Mouse (Mus musculus) lung, postnatal 0 days (tissue): ENCODE measurements around the gene Dusp1. TPM values are rescaled to one million over a fixed set of nuclear protein-coding genes. Genes with fewer than 3 reads are reported as not detected.

Experiments used
- ATAC-seq: fragments of 200-750 bp; cut with Nextera tagmentation; 2 replicates; pipeline ENCODE4 v1.8.0; 2017; ENCODE audit warnings: moderate library complexity
- DNase-seq: peaks from one replicate; pipeline ENCODE4 v3.0.0-alpha.2; 2016; ENCODE audit warnings: low spot score
- H3K27ac ChIP-seq: fragments of 300-500 bp; sonication (generic); 2 replicates; pipeline ENCODE4 v1.5.1; 2014; ENCODE audit warnings: antibody characterized with exemption, mild to moderate bottlenecking, low read length, mixed read lengths
- H3K27me3 ChIP-seq: fragments of 300-500 bp; sonication (generic); replicated peaks from 2 replicates; pipeline ENCODE4 v1.6.1; 2014; ENCODE audit warnings: low read length, mixed read lengths; ENCODE audit not compliant: insufficient read depth
- H3K36me3 ChIP-seq: fragments of 300-500 bp; sonication (generic); 2 replicates; pipeline ENCODE4 v1.6.1; 2014; ENCODE audit warnings: low read length, mixed read lengths; ENCODE audit not compliant: insufficient read depth
- H3K4me1 ChIP-seq: fragments of 300-500 bp; sonication (generic); 2 replicates; pipeline ENCODE4 v1.6.1; 2014; ENCODE audit warnings: antibody characterized with exemption, low read depth, low read length, mixed read lengths; ENCODE audit not compliant: insufficient read depth
- H3K4me2 ChIP-seq: fragments of 300-500 bp; sonication (generic); replicated peaks from 2 replicates; pipeline ENCODE4 v1.6.1; 2014; ENCODE audit warnings: low read depth, mild to moderate bottlenecking, low read length, moderate library complexity, mixed read lengths
- H3K4me3 ChIP-seq: fragments of 300-500 bp; sonication (generic); 2 replicates; pipeline ENCODE4 v1.5.1; 2014; ENCODE audit warnings: low read depth, low read length
- H3K9ac ChIP-seq: fragments of 300-500 bp; sonication (generic); replicated peaks from 2 replicates; pipeline ENCODE4 v1.6.1; 2014; ENCODE audit warnings: low read depth, mild to moderate bottlenecking
- H3K9me3 ChIP-seq: fragments of 300-500 bp; sonication (generic); 2 replicates; pipeline ENCODE4 v1.6.1; 2016; ENCODE audit warnings: low read length, mixed read lengths
- CTCF ChIP-seq: IDR thresholded peaks from 2 replicates; pipeline ENCODE4 v1.5.1; 2016; ENCODE audit warnings: antibody characterized with exemption, mild to moderate bottlenecking
- EP300 ChIP-seq: IDR thresholded peaks from 2 replicates; pipeline ENCODE4 v1.6.1; 2016; ENCODE audit warnings: antibody characterized with exemption, mild to moderate bottlenecking, control low read depth
- WGBS: fragments of 180-500 bp; shearing (Covaris S2); extraction: QIAGEN DNeasy Blood & Tissue Kit; methylation state at CpG from one replicate; pipeline ENCODE4 v1.1.7; 2014; 5-methylcytosine and 5-hydroxymethylcytosine counted together
- polyA plus RNA-seq: library from polyadenylated mRNA; unstranded; fragments of >200 nt; fragmentation: Nextera tagmentation; extraction: Ambion mirVana; gene quantifications from 2 replicates; pipeline ENCODE4 v1.2.1, GENCODE M21; 2015

The Dusp1 gene
- polyA plus RNA-seq, 1 experiment from 2014 or later, result 79.3 TPM

GRCm38 (mm10) chr17:26547771-26548170 lies 14.2 kb downstream of the Dusp1 start:
- ATAC-seq, result peak; percentile 71
- H3K4me2 ChIP-seq, result no peak overlapping the region
- H3K4me1 ChIP-seq, result peaks cover 5% of the 10 kb centered on the region
- DNase-seq, result peak; percentile 83
- TF ChIP-seq CTCF (no peak), EP300 (peak; percentile 98)
- WGBS, result 19% methylated on average over 7 of the region's 7 CpGs
- peak overlapping the region; percentile 90 for H3K27ac ChIP-seq
- H3K9me3 ChIP-seq, result no peaks in the 10 kb centered on the region
- no peak overlapping the region for H3K4me3 ChIP-seq
- H3K27me3 ChIP-seq, result no peaks in the 10 kb centered on the region
- 0 out of 2 replicates have a peak overlapping the region, but pooled peaks have one; percentile 19 for H3K9ac ChIP-seq
- no peaks in the 10 kb centered on the region for H3K36me3 ChIP-seq

GRCm38 (mm10) chr17:26544319-26544963 lies 17.5 kb downstream of the Dusp1 start:
- ATAC-seq (no peak), DNase-seq (peak; percentile 64)
- WGBS, result 46% methylated on average over 8 of the region's 8 CpGs
- Histone ChIP-seq H3K9me3 (no peaks in the 10 kb centered on the region), H3K36me3 (no peaks in the 10 kb centered on the region), H3K4me3 (no peak overlapping the region), H3K4me2 (no peak overlapping the region), H3K4me1 (peaks cover 4% of the 10 kb centered on the region), H3K27me3 (no peaks in the 10 kb centered on the region), H3K9ac (no peak overlapping the region), H3K27ac (peak overlapping the region; percentile 54)
- TF ChIP-seq EP300, result no peak
- TF ChIP-seq CTCF, result no peak

GRCm38 (mm10) chr17:26540083-26540482 lies 21.8 kb downstream of the Dusp1 start:
- H3K9ac ChIP-seq, result no peak overlapping the region
- 80% methylated on average over 5 of the region's 5 CpGs for WGBS
- no peaks in the 10 kb centered on the region for H3K27me3 ChIP-seq
- no peak overlapping the region for H3K4me3 ChIP-seq
- no peak overlapping the region for H3K27ac ChIP-seq
- no peak for ATAC-seq
- no peak for TF ChIP-seq EP300
- TF ChIP-seq CTCF, result no peak
- no peaks in the 10 kb centered on the region for H3K9me3 ChIP-seq
- H3K36me3 ChIP-seq, result no peaks in the 10 kb centered on the region
- no peak for DNase-seq
- no peaks in the 10 kb centered on the region; the same call in 1 of the 2 replicates for H3K4me1 ChIP-seq
- no peak overlapping the region for H3K4me2 ChIP-seq

GRCm38 (mm10) chr17:26537722-26538471 lies 24.0 kb downstream of the Dusp1 start:
- DNase-seq (peak; percentile 94), ATAC-seq (peak; percentile 62)
- Histone ChIP-seq H3K4me2 (no peak overlapping the region), H3K4me3 (no peak overlapping the region), H3K27me3 (no peaks in the 10 kb centered on the region), H3K4me1 (0 out of 2 replicates have a peak, but pooled peaks cover 5% of the 10 kb centered on the region), H3K27ac (no peak overlapping the region), H3K36me3 (no peaks in the 10 kb centered on the region), H3K9me3 (no peaks in the 10 kb centered on the region), H3K9ac (no peak overlapping the region)
- TF ChIP-seq EP300, result peak; percentile 86
- TF ChIP-seq CTCF, result no peak
- 15% methylated on average over 6 of the region's 6 CpGs for WGBS

- Histone ChIP-seq H3K4me2 (no peak overlapping the region), H3K9me3 (no peaks in the 10 kb centered on the region), H3K27me3 (no peaks in the 10 kb centered on the region), H3K27ac (peak overlapping the region; percentile 66), H3K4me3 (no peak overlapping the region), H3K36me3 (no peaks in the 10 kb centered on the region), H3K4me1 (0 out of 2 replicates have a peak, but pooled peaks cover 7% of the 10 kb centered on the region), H3K9ac (no peak overlapping the region)
- peak; percentile 83 for DNase-seq
- 55% methylated on average over 7 of the region's 7 CpGs for WGBS
- ATAC-seq, result peak; percentile 46
- peak; percentile 99 for TF ChIP-seq EP300
- no peak for TF ChIP-seq CTCF
These were observed 26.4 kb downstream of the Dusp1 start for GRCm38 (mm10) chr17:26535251-26536136.

- Histone ChIP-seq H3K9ac (no peak overlapping the region), H3K4me3 (no peak overlapping the region)
These were observed 27.2 kb downstream of the Dusp1 start for GRCm38 (mm10) chr17:26534695-26535094.

More at GRCm38 (mm10) chr17:26534695-26535094, 27.2 kb downstream of the Dusp1 start:
- Histone ChIP-seq H3K27ac (peak overlapping the region; percentile 66), H3K4me1 (0 out of 2 replicates have a peak, but pooled peaks cover 7% of the 10 kb centered on the region), H3K36me3 (no peaks in the 10 kb centered on the region), H3K27me3 (no peaks in the 10 kb centered on the region), H3K4me2 (no peak overlapping the region), H3K9me3 (no peaks in the 10 kb centered on the region)
- no peak for DNase-seq
- 85% methylated on average over 5 of the region's 5 CpGs for WGBS
- no peak for ATAC-seq
- no peak for TF ChIP-seq CTCF
- TF ChIP-seq EP300, result no peak
